10 mouse cellular contexts compared by ENCODE assay signal in genomic region chr10:88510503-88511271, GRCm38 (mm10). TPM values are rescaled to one million over a fixed set of nuclear protein-coding genes. Genes with fewer than 3 reads are reported as not detected.
DNase-seq lines count a peak whose midpoint lies in the region; ATAC-seq and TF ChIP-seq lines count a peak whose summit lies in the region.
"Had no signal": no experiment of that assay in that cellular context is flagged by ENCODE, and none has a peak within 500 bp of the region (broad histone marks: within the 10 kb centered on the region; RNA-seq: fewer than 3 reads in every experiment).

No protein-coding gene starts in this region.

- peak overlapping the region; percentile 17; the same call in 1 of the 2 replicates for H3K4me2 ChIP-seq in intestine, postnatal 0 days (replicated peaks; ENCODE audit: low read depth)
- no peak overlapping the region for H3K4me2 ChIP-seq in midbrain, embryonic 15.5 days
- H3K4me2 ChIP-seq: midbrain, embryonic 12.5 days had no signal

- DNase-seq in adrenal gland, postnatal 36 days: peak; percentile 50 to 59
- DNase-seq in heart, embryonic 10.5 days (ENCODE audit: low spot score): no peak
- DNase-seq in lung, postnatal 10 days: peak; percentile 74
- no peak for DNase-seq in thymus, adult 2 months
- no peak for DNase-seq in midbrain, embryonic 10.5 days (ENCODE audit: low spot score)

- no peaks in the 10 kb centered on the region for H3K36me3 ChIP-seq in heart, embryonic 10.5 days
- H3K36me3 ChIP-seq in intestine, postnatal 0 days (ENCODE audit: control insufficient read depth, insufficient read depth): no peaks in the 10 kb centered on the region
- H3K36me3 ChIP-seq in midbrain, embryonic 15.5 days (replicated peaks): no peaks in the 10 kb centered on the region
- H3K36me3 ChIP-seq in thymus, adult 2 months (ENCODE audit: control insufficient read depth, insufficient read depth, low read length): no peaks in the 10 kb centered on the region
- H3K36me3 ChIP-seq in midbrain, embryonic 10.5 days: no peaks in the 10 kb centered on the region
- H3K36me3 ChIP-seq: G1E; limb, embryonic 10.5 days; midbrain, embryonic 12.5 days had no signal

- TF ChIP-seq CTCF in intestine, postnatal 0 days (IDR thresholded peaks at IDR 0.05; ENCODE audit: low read depth): no peak
- no peak for TF ChIP-seq CTCF in thymus, adult 2 months (IDR thresholded peaks at IDR 0.05; ENCODE audit: borderline replicate concordance, control insufficient read depth, extremely low read depth, insufficient read depth, low read length, poor library complexity)

- 0 out of 2 replicates have a peak overlapping the region, but pooled peaks have one; percentile 2 for H3K9ac ChIP-seq in intestine, postnatal 0 days (ENCODE audit: low read depth, low read length)
- no peak overlapping the region for H3K9ac ChIP-seq in midbrain, embryonic 15.5 days
- H3K9ac ChIP-seq: midbrain, embryonic 12.5 days had no signal

- 57% methylated on average over 12 of the region's 12 CpGs for WGBS in heart, embryonic 10.5 days
- WGBS in intestine, postnatal 0 days: 34% methylated on average over 12 of the region's 12 CpGs
- WGBS in midbrain, embryonic 15.5 days: 78% methylated on average over 12 of the region's 12 CpGs
- 88% methylated on average over 12 of the region's 12 CpGs for WGBS in thymus, adult 2 months
- 82% methylated on average over 12 of the region's 12 CpGs for WGBS in midbrain, embryonic 10.5 days

- TF ChIP-seq POLR2A in thymus, adult 2 months (IDR thresholded peaks at IDR 0.05; ENCODE audit: control insufficient read depth, extremely low read depth, insufficient read depth, low read length, poor library complexity): no peak

- no peaks in the 10 kb centered on the region for H3K27me3 ChIP-seq in heart, embryonic 10.5 days (ENCODE audit: insufficient read depth, poor library complexity, severe bottlenecking)
- no peaks in the 10 kb centered on the region for H3K27me3 ChIP-seq in intestine, postnatal 0 days (replicated peaks; ENCODE audit: control insufficient read depth, insufficient read depth, low read length)
- no peaks in the 10 kb centered on the region for H3K27me3 ChIP-seq in midbrain, embryonic 15.5 days (replicated peaks)
- no peaks in the 10 kb centered on the region for H3K27me3 ChIP-seq in thymus, adult 2 months (ENCODE audit: control insufficient read depth, insufficient read depth, low read length)
- no peaks in the 10 kb centered on the region for H3K27me3 ChIP-seq in midbrain, embryonic 10.5 days (ENCODE audit: low read depth, poor library complexity, severe bottlenecking)
- H3K27me3 ChIP-seq: midbrain, embryonic 12.5 days had no signal

- peak overlapping the region; percentile 67 for H3K27ac ChIP-seq in heart, embryonic 10.5 days
- H3K27ac ChIP-seq in intestine, postnatal 0 days (ENCODE audit: low read depth, low read length): peak overlapping the region; percentile 63
- H3K27ac ChIP-seq in midbrain, embryonic 15.5 days: no peak overlapping the region
- H3K27ac ChIP-seq in thymus, adult 2 months (ENCODE audit: control insufficient read depth, insufficient read depth, low read length): no peak overlapping the region
- H3K27ac ChIP-seq in midbrain, embryonic 10.5 days (replicated peaks): no peak overlapping the region
- H3K27ac ChIP-seq: limb, embryonic 10.5 days; midbrain, embryonic 12.5 days had no signal

- peaks cover 9% of the 10 kb centered on the region; the same call in 1 of the 2 replicates for H3K4me1 ChIP-seq in heart, embryonic 10.5 days
- peaks cover 18% of the 10 kb centered on the region for H3K4me1 ChIP-seq in intestine, postnatal 0 days (replicated peaks; ENCODE audit: control insufficient read depth, insufficient read depth, low read length)
- H3K4me1 ChIP-seq in midbrain, embryonic 15.5 days: no peaks in the 10 kb centered on the region
- no peaks in the 10 kb centered on the region for H3K4me1 ChIP-seq in thymus, adult 2 months (replicated peaks; ENCODE audit: control insufficient read depth, insufficient read depth, low read length)
- peaks cover 3% of the 10 kb centered on the region; the same call in 1 of the 2 replicates for H3K4me1 ChIP-seq in midbrain, embryonic 10.5 days
- H3K4me1 ChIP-seq: midbrain, embryonic 12.5 days had no signal

- no peak for ATAC-seq in intestine, postnatal 0 days
- no peak for ATAC-seq in midbrain, embryonic 15.5 days (replicated peaks)

- peak overlapping the region; percentile 2; the same call in 1 of the 2 replicates for H3K4me3 ChIP-seq in heart, embryonic 10.5 days
- no peak overlapping the region for H3K4me3 ChIP-seq in intestine, postnatal 0 days (ENCODE audit: low read depth, low read length)
- no peak overlapping the region for H3K4me3 ChIP-seq in midbrain, embryonic 15.5 days
- no peak overlapping the region for H3K4me3 ChIP-seq in thymus, adult 2 months (ENCODE audit: control insufficient read depth, insufficient read depth, low read length)
- no peak overlapping the region for H3K4me3 ChIP-seq in midbrain, embryonic 10.5 days
- H3K4me3 ChIP-seq: limb, embryonic 10.5 days; midbrain, embryonic 12.5 days had no signal

- no peaks in the 10 kb centered on the region for H3K9me3 ChIP-seq in heart, embryonic 10.5 days
- no peaks in the 10 kb centered on the region for H3K9me3 ChIP-seq in intestine, postnatal 0 days (ENCODE audit: control insufficient read depth)
- no peaks in the 10 kb centered on the region for H3K9me3 ChIP-seq in midbrain, embryonic 15.5 days
- H3K9me3 ChIP-seq in midbrain, embryonic 10.5 days (replicated peaks): no peaks in the 10 kb centered on the region
- H3K9me3 ChIP-seq: G1E; limb, embryonic 10.5 days; midbrain, embryonic 12.5 days had no signal

RNA-seq across cellular contexts. Expression of gene Chpt1, which starts 6.8 kb away (rescaled TPM):
- total RNA-seq in adrenal gland, postnatal 36 days (2021): 100 to 1,000 TPM; 342 to 431 TPM
- polyA plus RNA-seq in heart, embryonic 10.5 days (2016; fragmentation: Nextera tagmentation; extraction: Ambion mirVana): 15.8 and 27.4 TPM in 2 replicates
- 631 and 770 TPM in 2 replicates for polyA plus RNA-seq in intestine, postnatal 0 days (2015; fragmentation: Nextera tagmentation; extraction: Ambion mirVana)
- 15.1 and 16.2 TPM in 2 replicates for polyA plus RNA-seq in midbrain, embryonic 15.5 days (2015; fragmentation: Nextera tagmentation; extraction: Ambion mirVana)
- polyA plus RNA-seq in thymus, adult 2 months (2012; rRNA removed): 28.7 and 44.0 TPM in 2 replicates
- 9.3 and 10.3 TPM in 2 replicates for polyA plus RNA-seq in midbrain, embryonic 10.5 days (2016; fragmentation: Nextera tagmentation; extraction: Ambion mirVana)

RNA-seq across cellular contexts. Expression of gene Sycp3, which starts 51.3 kb away (rescaled TPM):
- total RNA-seq in adrenal gland, postnatal 36 days (2021): 1 to 10 TPM; 1.1 to 3.9 TPM
- polyA plus RNA-seq in heart, embryonic 10.5 days (2016; fragmentation: Nextera tagmentation; extraction: Ambion mirVana): 0.23 and 0.30 TPM in 2 replicates
- 31.6 and 50.4 TPM in 2 replicates for polyA plus RNA-seq in intestine, postnatal 0 days (2015; fragmentation: Nextera tagmentation; extraction: Ambion mirVana)
- 0.50 and 0.75 TPM in 2 replicates for polyA plus RNA-seq in midbrain, embryonic 15.5 days (2015; fragmentation: Nextera tagmentation; extraction: Ambion mirVana)
- polyA plus RNA-seq in thymus, adult 2 months (2012; rRNA removed): not detected in 2 replicates
- polyA plus RNA-seq in midbrain, embryonic 10.5 days (2016; fragmentation: Nextera tagmentation; extraction: Ambion mirVana): 0.17 and 0.19 TPM in 2 replicates
- polyA plus RNA-seq: G1E; midbrain, embryonic 12.5 days had no signal

Comparison
In these comparisons a context has a peak if more than half of its experiments do, and no peak if none do; other contexts are left out.
1. DNase-seq: peak in adrenal gland, postnatal 36 days (2 of 2) and lung, postnatal 10 days (single experiment); none in heart, embryonic 10.5 days (single experiment), thymus, adult 2 months (single experiment) and midbrain, embryonic 10.5 days (single experiment).
2. H3K27ac ChIP-seq: peak in heart, embryonic 10.5 days (single experiment) and intestine, postnatal 0 days (single experiment); none in midbrain, embryonic 15.5 days (single experiment), thymus, adult 2 months (single experiment) and midbrain, embryonic 10.5 days (single experiment).
3. RNA of gene Chpt1, which starts 6.8 kb away (polyA plus RNA-seq): 631 to 770 TPM in intestine, postnatal 0 days; 28.7 to 44.0 TPM in thymus, adult 2 months, 15.8 to 27.4 TPM in heart, embryonic 10.5 days, 15.1 to 16.2 TPM in midbrain, embryonic 15.5 days and 9.3 to 10.3 TPM in midbrain, embryonic 10.5 days; every median in the first group is over 10 times any median in the second.
4. RNA of gene Sycp3, which starts 51.3 kb away (polyA plus RNA-seq): 31.6 to 50.4 TPM in intestine, postnatal 0 days; 0.50 to 0.75 TPM in midbrain, embryonic 15.5 days, 0.23 to 0.30 TPM in heart, embryonic 10.5 days, 0.17 to 0.19 TPM in midbrain, embryonic 10.5 days and not detected in thymus, adult 2 months; every median in the first group is over 10 times any median in the second.